19 mouse cellular contexts compared by ENCODE assay signal in genomic region chr6:122284304-122284703, GRCm38 (mm10). TPM values are rescaled to one million over a fixed set of nuclear protein-coding genes. Genes with fewer than 3 reads are reported as not detected.
"Had no signal": no experiment of that assay in that cellular context is flagged by ENCODE, and none has a peak within 500 bp of the region (broad histone marks: within the 10 kb centered on the region; RNA-seq: fewer than 3 reads in every experiment).

No protein-coding gene starts in this region.

- ATAC-seq: lung, postnatal 0 days had no signal

- H3K36me3 ChIP-seq: kidney, embryonic 15.5 days; limb, embryonic 12.5 days; limb, embryonic 15.5 days had no signal

- H3K4me3 ChIP-seq: kidney, embryonic 15.5 days; limb, embryonic 12.5 days; limb, embryonic 15.5 days; megakaryocyte, embryonic 14.5 days had no signal

- DNase-seq: kidney, adult 11 months; kidney, adult 8-10 months; kidney, postnatal 10 days; kidney, postnatal 36 days; left cerebral cortex, postnatal 4 days; lung, embryonic 14.5 days; midbrain, embryonic 14.5 days; thymus, postnatal 36 days had no signal

- H3K9me3 ChIP-seq: kidney, embryonic 15.5 days; limb, embryonic 12.5 days; limb, embryonic 15.5 days; megakaryocyte, embryonic 14.5 days had no signal

- H3K9ac ChIP-seq: kidney, embryonic 15.5 days; limb, embryonic 12.5 days; limb, embryonic 15.5 days; lung, embryonic 14.5 days had no signal

- H3K27me3 ChIP-seq: kidney, embryonic 15.5 days; limb, embryonic 12.5 days; limb, embryonic 15.5 days had no signal

- H3K4me2 ChIP-seq: kidney, embryonic 15.5 days; limb, embryonic 12.5 days; limb, embryonic 15.5 days; lung, embryonic 14.5 days; midbrain, embryonic 11.5 days had no signal

- H3K4me1 ChIP-seq: kidney, embryonic 15.5 days; limb, embryonic 15.5 days had no signal

- H3K27ac ChIP-seq: kidney, embryonic 15.5 days; limb, embryonic 12.5 days; limb, embryonic 15.5 days; macrophage had no signal

RNA-seq across cellular contexts. Expression of gene Klrg1, which starts 1.6 kb away (rescaled TPM):
- polyA plus RNA-seq: intestine, embryonic 14.5 days; kidney, embryonic 15.5 days; limb, embryonic 12.5 days; liver, embryonic 16.5 days; lung, embryonic 14.5 days; lung, postnatal 0 days; macrophage; neural tube, embryonic 11.5 days; stomach, embryonic 16.5 days had no signal
